Mouse (Mus musculus): ENCODE measurements around the gene Dcaf12.

DNA sequence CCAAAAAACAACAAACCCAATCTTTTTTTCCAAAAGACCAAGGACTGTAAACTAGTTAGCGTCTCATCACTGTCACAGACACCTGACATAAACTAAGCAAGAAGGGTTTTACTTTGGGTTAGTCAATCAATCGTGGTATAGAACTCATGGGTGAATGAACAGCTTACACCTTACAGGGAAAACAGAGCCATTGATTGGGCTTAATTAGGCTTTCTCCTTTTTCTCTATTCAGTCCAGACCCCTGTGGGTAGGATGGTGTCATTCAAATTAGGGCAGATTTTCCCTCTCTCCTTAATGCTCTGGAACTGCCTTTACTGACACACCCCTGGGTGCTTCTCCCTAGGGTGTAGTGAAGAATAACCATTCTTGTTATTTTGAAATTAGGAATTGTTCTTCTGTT, 42.5 kb upstream of the Dcaf12 start:
- TF ChIP-seq POLR2A (IDR thresholded peaks at IDR 0.05; ENCODE audit: borderline replicate concordance, control insufficient read depth, low read depth, low read length) (no peak), CTCF (IDR thresholded peaks at IDR 0.05; ENCODE audit: control insufficient read depth, insufficient read depth, low read length) (no peak)
